Mouse (Mus musculus) spleen, postnatal 4 days (tissue): ENCODE results near the gene Usp53.
"Not testable (repeated sequence)": the region's sequence is repeated elsewhere in the genome, so short reads cannot be mapped to it uniquely, and the experiment has no call there.

Experiments
- DNase-seq, 2 experiments: peaks; one replicate each; pipeline ENCODE4 v3.0.0; 2022; ENCODE audit warnings: low spot score in 2 of 2

The Usp53 gene

GRCm38 (mm10) chr3:122943387-122943890 lies 40.9 kb downstream of the Usp53 start:
- no peak for DNase-seq

GRCm38 (mm10) chr3:122939215-122939614 lies 45.1 kb downstream of the Usp53 start:
- DNase-seq: no peak

GRCm38 (mm10) chr3:122937176-122937575 lies 47.1 kb downstream of the Usp53 start:
- not testable (repeated sequence) for DNase-seq

GRCm38 (mm10) chr3:122932466-122932865 lies 51.8 kb downstream of the Usp53 start:
- no peak for DNase-seq

- no peak for DNase-seq
Measured at GRCm38 (mm10) chr3:122929723-122930122, 54.6 kb downstream of the Usp53 start.

GRCm38 (mm10) chr3:122924009-122924914 lies 60.0 kb downstream of the Usp53 start, which contains the start of gene 1810037I17Rik:
Gene 1810037I17Rik (plus strand): TSS chr3:122924203.
- peak; percentile 90 to 95 for DNase-seq

- no peak for DNase-seq
Measured at GRCm38 (mm10) chr3:122923147-122923546, 61.2 kb downstream of the Usp53 start.

- no peak for DNase-seq
Measured at GRCm38 (mm10) chr3:122921676-122922527, 62.4 kb downstream of the Usp53 start.

GRCm38 (mm10) chr3:122920572-122921435 lies 63.5 kb downstream of the Usp53 start:
- DNase-seq: no peak

- DNase-seq: no peak
Measured at GRCm38 (mm10) chr3:122919260-122919659, 65.0 kb downstream of the Usp53 start, which contains the start of gene Gm10959. Gene Gm10959 (minus strand): TSS chr3:122919360.

- DNase-seq: no peak
Measured at GRCm38 (mm10) chr3:122918672-122919071, 65.6 kb downstream of the Usp53 start.

GRCm38 (mm10) chr3:122916191-122916680 lies 68.1 kb downstream of the Usp53 start:
- DNase-seq: no peak

GRCm38 (mm10) chr3:122915493-122915892 lies 68.8 kb downstream of the Usp53 start:
- DNase-seq: no peak

- no peak for DNase-seq
Measured at GRCm38 (mm10) chr3:122907841-122908240, 76.5 kb downstream of the Usp53 start.

- DNase-seq: no peak
Measured at GRCm38 (mm10) chr3:122903746-122904433, 80.4 kb downstream of the Usp53 start.

GRCm38 (mm10) chr3:122898254-122898653 lies 86.1 kb downstream of the Usp53 start:
- DNase-seq: no peak

- DNase-seq: no peak
Measured at GRCm38 (mm10) chr3:122895189-122895731, 89.0 kb downstream of the Usp53 start.

- DNase-seq: no peak
Measured at GRCm38 (mm10) chr3:122894772-122895171, 89.5 kb downstream of the Usp53 start, which contains the start of gene Fabp2. Gene Fabp2 (plus strand): TSS chr3:122895072.

GRCm38 (mm10) chr3:122888371-122888819 lies 95.9 kb downstream of the Usp53 start:
- no peak for DNase-seq
